Mouse (Mus musculus) C2C12 (cell line): Measurements from ENCODE around the gene Optc. TPM values are rescaled to one million over a fixed set of nuclear protein-coding genes. Genes with fewer than 3 reads are reported as not detected.

Experiments
- H3K27me3 ChIP-seq: one replicate; pipeline ENCODE4 v1.6.1; 2011; ENCODE audit not compliant: control insufficient read depth, insufficient read depth, insufficient read length
- H3K36me3 ChIP-seq: one replicate; pipeline ENCODE4 v1.6.1; 2011; ENCODE audit not compliant: control insufficient read depth, insufficient read depth
- H3K4me3 ChIP-seq: one replicate; pipeline ENCODE4 v1.5.1; 2011; ENCODE audit warnings: mild to moderate bottlenecking, control low read depth; ENCODE audit not compliant: poor library complexity, insufficient read depth, severe bottlenecking
- H3K79me2 ChIP-seq: one replicate; pipeline ENCODE4 v1.6.1; 2011; ENCODE audit not compliant: control insufficient read depth, insufficient read depth
- H3K79me3 ChIP-seq: one replicate; pipeline ENCODE4 v1.6.1; 2011; ENCODE audit warnings: low read depth, control low read depth
- H3ac ChIP-seq: one replicate; pipeline ENCODE3; 2011; ENCODE audit warnings: low read depth; ENCODE audit not compliant: control insufficient read depth, insufficient read length
- CEBPB ChIP-seq: IDR thresholded peaks from one replicate; pipeline ENCODE4 v1.6.1; 2011; ENCODE audit warnings: low read depth, mild to moderate bottlenecking, control low read depth, moderate library complexity
- CTCF ChIP-seq: IDR thresholded peaks from one replicate; pipeline ENCODE4 v1.5.1; 2011; ENCODE audit not compliant: control insufficient read depth, insufficient read depth, insufficient read length
- FOSL1 ChIP-seq: IDR thresholded peaks from one replicate; pipeline ENCODE4 v1.8.0; 2011; ENCODE audit warnings: mild to moderate bottlenecking, low read length; ENCODE audit not compliant: poor library complexity, insufficient read depth, severe bottlenecking
- MAX ChIP-seq: IDR thresholded peaks from one replicate; pipeline ENCODE4 v1.6.1; 2011; ENCODE audit warnings: mild to moderate bottlenecking, control low read depth
- MYOD1 ChIP-seq: IDR thresholded peaks from one replicate; pipeline ENCODE4 v1.6.1; 2011; ENCODE audit warnings: low read depth; ENCODE audit not compliant: control insufficient read depth, insufficient read length
- MYOG ChIP-seq: IDR thresholded peaks from one replicate; pipeline ENCODE4 v1.6.1; 2011; ENCODE audit not compliant: control insufficient read depth, insufficient read length; ENCODE audit errors: extremely low read depth
- USF1 ChIP-seq: IDR thresholded peaks from one replicate; pipeline ENCODE4 v1.6.1; 2011; ENCODE audit warnings: low read depth, mild to moderate bottlenecking, control low read depth, moderate library complexity
- polyA plus RNA-seq: library from polyadenylated mRNA; unstranded; fragments of >200 nt; fragmentation: generic; extraction: Trizol; gene quantifications from one replicate; pipeline ENCODE4 v1.2.1, GENCODE M21; 2012; ENCODE audit warnings: missing spikeins

The Optc gene
- polyA plus RNA-seq, 1 experiment, result 0.27 TPM

GRCm38 (mm10) chr1:133882283-133883217 lies 25.2 kb downstream of the Optc start:
- no peaks in the 10 kb centered on the region for H3K79me2 ChIP-seq
- no peak for TF ChIP-seq MYOD1
- no peak for TF ChIP-seq USF1
- no peak for TF ChIP-seq CTCF
- no peak for TF ChIP-seq FOSL1
- TF ChIP-seq MYOG, result no peak
- no peak for TF ChIP-seq MAX
- no peak for TF ChIP-seq CEBPB
- no peak overlapping the region for H3ac ChIP-seq
- H3K79me3 ChIP-seq, result no peaks in the 10 kb centered on the region
- H3K4me3 ChIP-seq, result no peak overlapping the region
- no peaks in the 10 kb centered on the region for H3K27me3 ChIP-seq
- H3K36me3 ChIP-seq, result no peaks in the 10 kb centered on the region

GRCm38 (mm10) chr1:133881813-133882212 lies 26.0 kb downstream of the Optc start:
- Histone ChIP-seq H3K79me3 (no peaks in the 10 kb centered on the region), H3K27me3 (no peaks in the 10 kb centered on the region), H3K79me2 (no peaks in the 10 kb centered on the region), H3K4me3 (no peak overlapping the region), H3K36me3 (no peaks in the 10 kb centered on the region), H3ac (no peak overlapping the region)
- TF ChIP-seq MAX (no peak), USF1 (no peak), CEBPB (no peak), FOSL1 (no peak), MYOG (no peak), CTCF (no peak), MYOD1 (no peak)

- Histone ChIP-seq H3K36me3 (no peaks in the 10 kb centered on the region), H3K27me3 (no peaks in the 10 kb centered on the region), H3K4me3 (no peak overlapping the region), H3ac (no peak overlapping the region), H3K79me2 (no peaks in the 10 kb centered on the region), H3K79me3 (no peaks in the 10 kb centered on the region)
- TF ChIP-seq MYOG (no peak), CEBPB (no peak), FOSL1 (no peak), MYOD1 (no peak), USF1 (no peak)
Measured at GRCm38 (mm10) chr1:133878825-133879423, 28.9 kb downstream of the Optc start.

- no peaks in the 10 kb centered on the region for H3K36me3 ChIP-seq
- no peaks in the 10 kb centered on the region for H3K79me2 ChIP-seq
- no peak overlapping the region for H3ac ChIP-seq
- H3K27me3 ChIP-seq, result no peaks in the 10 kb centered on the region
- H3K79me3 ChIP-seq, result no peaks in the 10 kb centered on the region
- TF ChIP-seq MYOG (no peak), MAX (no peak), MYOD1 (no peak), CTCF (no peak), USF1 (no peak), CEBPB (no peak), FOSL1 (no peak)
- H3K4me3 ChIP-seq, result no peak overlapping the region
Measured at GRCm38 (mm10) chr1:133876936-133877335, 30.9 kb downstream of the Optc start.

- no peaks in the 10 kb centered on the region for H3K27me3 ChIP-seq
- H3ac ChIP-seq, result no peak overlapping the region
- no peaks in the 10 kb centered on the region for H3K36me3 ChIP-seq
- no peak overlapping the region for H3K4me3 ChIP-seq
- H3K79me2 ChIP-seq, result no peaks in the 10 kb centered on the region
- H3K79me3 ChIP-seq, result no peaks in the 10 kb centered on the region
- no peak for TF ChIP-seq CEBPB
- TF ChIP-seq MAX, result no peak
- TF ChIP-seq MYOG, result no peak
- no peak for TF ChIP-seq FOSL1
- TF ChIP-seq CTCF, result no peak
- no peak for TF ChIP-seq USF1
- TF ChIP-seq MYOD1, result no peak
Measured at GRCm38 (mm10) chr1:133873086-133873813, 34.5 kb downstream of the Optc start.
